Mouse (Mus musculus): ENCODE data around the gene Gm40193. TPM values are rescaled to one million over a fixed set of nuclear protein-coding genes. Genes with fewer than 3 reads are reported as not detected.

Gm40193 gene
- polyA plus RNA-seq, 1 experiment from 2014 or later = not detected

DNA sequence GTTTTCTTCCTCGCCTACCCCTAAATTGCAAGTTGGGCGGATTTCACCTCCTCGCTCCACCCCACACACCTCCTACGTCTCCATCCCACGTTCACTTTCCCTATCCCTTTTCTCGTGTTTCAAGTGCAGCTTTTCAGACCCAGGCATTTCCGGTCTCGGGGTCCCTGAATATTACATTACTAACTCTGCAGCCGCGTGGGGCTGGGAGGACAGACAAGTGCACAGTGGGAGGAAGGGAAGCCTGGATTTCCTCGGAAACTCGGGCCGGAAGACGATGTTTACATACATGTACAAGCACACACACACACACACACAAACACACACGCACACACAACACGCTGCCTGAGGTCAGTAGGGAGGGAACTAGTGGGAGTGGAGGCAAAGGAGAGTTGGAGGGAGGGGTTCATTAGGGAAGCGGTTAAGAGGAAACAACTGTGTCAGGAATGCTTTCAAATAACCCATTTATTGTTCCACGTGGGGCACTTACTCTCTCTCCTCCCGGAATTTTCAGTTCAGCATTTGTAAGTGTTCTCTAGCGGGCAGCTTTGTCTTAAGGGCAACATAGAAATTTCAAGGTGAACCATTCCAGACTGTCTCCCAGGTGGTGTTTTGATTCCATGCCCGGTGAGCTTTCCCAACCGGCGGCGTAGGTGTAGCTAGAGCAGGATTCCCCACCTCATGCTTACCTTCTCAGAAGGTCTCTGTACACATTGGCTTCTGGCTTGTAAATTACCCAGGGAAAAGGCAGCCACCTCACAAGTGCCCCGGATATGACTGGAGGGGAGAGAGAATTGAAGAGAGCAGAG lies 30.9 kb upstream of the Gm40193 start:
- Histone ChIP-seq H3K4me1 (peaks cover 39% of the 10 kb centered on the region), H3K27me3 (no peaks in the 10 kb centered on the region), H3K36me3 (no peaks in the 10 kb centered on the region), H3K9me3 (replicated peaks) (no peaks in the 10 kb centered on the region), H3K4me2 (replicated peaks) (peak overlapping the region; percentile 95), H3K9ac (peak overlapping the region; percentile 91), H3K27ac (peak overlapping the region; percentile 87), H3K4me3 (peak overlapping the region; percentile 84)
- 3% methylated on average over 25 of the region's 25 CpGs for WGBS
- ATAC-seq (ENCODE audit: low FRiP score) = no peak

GRCm38 (mm10) chr11:70562995-70563469 lies 30.3 kb upstream of the Gm40193 start:
- H3K4me2 ChIP-seq (replicated peaks) = peak overlapping the region; percentile 95
- H3K27ac ChIP-seq = peak overlapping the region; percentile 87
- no peak; the same call in 1 of the 2 replicates for ATAC-seq (ENCODE audit: low FRiP score)
- peak overlapping the region; percentile 84 for H3K4me3 ChIP-seq
- no peaks in the 10 kb centered on the region for H3K36me3 ChIP-seq
- H3K27me3 ChIP-seq = no peaks in the 10 kb centered on the region
- whole genome bisulfite sequencing = 0% methylated on average over 15 of the region's 31 CpGs
- H3K9me3 ChIP-seq (replicated peaks) = no peaks in the 10 kb centered on the region
- H3K4me1 ChIP-seq = peaks cover 39% of the 10 kb centered on the region
- peak overlapping the region; percentile 91 for H3K9ac ChIP-seq

- peak within 1 kb of the TSS; percentile 95 for H3K4me2 ChIP-seq (replicated peaks)
- peak within 1 kb of the TSS; percentile 84 for H3K4me3 ChIP-seq
- peaks cover 39% of the 10 kb centered on the region for H3K4me1 ChIP-seq
- H3K36me3 ChIP-seq = no peaks in the 10 kb centered on the region
- peak within 1 kb of the TSS; percentile 87 for H3K27ac ChIP-seq
- peak; percentile 95 for ATAC-seq (ENCODE audit: low FRiP score)
- WGBS = under 1% methylated on average over 55 of the region's 57 CpGs
- H3K9me3 ChIP-seq (replicated peaks) = no peaks in the 10 kb centered on the region
- H3K9ac ChIP-seq = peak within 1 kb of the TSS; percentile 91
- no peaks in the 10 kb centered on the region for H3K27me3 ChIP-seq
Measured at GRCm38 (mm10) chr11:70562287-70562994, 29.7 kb upstream of the Gm40193 start, which contains the start of gene Mink1. Gene Mink1 (plus strand): TSS chr11:70562881.

DNA sequence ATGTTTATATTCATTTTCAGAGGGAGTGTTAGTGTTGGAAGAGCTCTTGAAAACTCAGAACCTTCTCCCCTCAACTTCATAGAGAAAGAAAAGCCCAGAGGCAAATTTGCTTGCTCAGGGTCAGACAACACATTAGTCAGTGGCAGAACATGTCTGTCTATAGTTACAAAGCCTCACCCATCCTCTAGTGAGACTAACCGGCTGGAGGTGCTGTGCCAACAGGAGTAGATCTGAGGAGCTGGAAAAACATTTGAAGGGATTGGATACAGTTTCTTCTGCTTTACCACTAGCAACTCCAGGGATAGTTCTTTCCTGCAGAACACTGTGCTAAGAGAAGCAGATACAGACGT lies 29.2 kb upstream of the Gm40193 start:
- peak overlapping the region; percentile 91 for H3K9ac ChIP-seq
- 2% methylated on average over 2 of the region's 2 CpGs for WGBS

DNA sequence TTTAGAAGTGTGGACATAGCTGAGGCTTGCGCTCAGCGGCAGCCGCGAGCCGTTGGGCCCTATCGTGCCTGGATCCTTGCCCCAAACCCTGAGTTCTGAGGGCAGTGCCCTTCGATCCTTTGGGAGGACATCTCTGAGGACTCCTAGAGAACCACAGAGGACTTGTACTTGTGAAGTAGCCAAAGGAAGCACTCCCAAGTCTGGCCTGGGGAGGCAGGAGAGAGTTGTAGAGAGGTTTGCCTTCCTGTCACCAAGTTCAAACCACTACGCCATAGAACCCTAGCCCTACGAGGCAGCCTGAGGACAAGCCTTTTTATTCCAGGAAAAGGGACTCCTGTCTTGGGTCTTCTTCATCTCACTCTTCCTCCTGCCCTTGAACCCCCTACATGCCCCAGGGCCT lies 24.8 kb upstream of the Gm40193 start:
- Histone ChIP-seq H3K36me3 (no peaks in the 10 kb centered on the region), H3K4me1 (peaks cover 14% of the 10 kb centered on the region), H3K9me3 (replicated peaks) (no peaks in the 10 kb centered on the region), H3K9ac (no peak overlapping the region), H3K27me3 (peaks cover 11% of the 10 kb centered on the region), H3K4me2 (replicated peaks) (no peak overlapping the region), H3K27ac (no peak overlapping the region), H3K4me3 (no peak overlapping the region)
- 90% methylated on average over 9 of the region's 9 CpGs for WGBS
- no peak for ATAC-seq (ENCODE audit: low FRiP score)

More for the DNA sequence above, 29.2 kb upstream of the Gm40193 start:
- Histone ChIP-seq H3K9me3 (replicated peaks) (no peaks in the 10 kb centered on the region), H3K36me3 (no peaks in the 10 kb centered on the region), H3K4me1 (peaks cover 37% of the 10 kb centered on the region), H3K4me3 (peak overlapping the region; percentile 84), H3K27me3 (no peaks in the 10 kb centered on the region), H3K27ac (peak overlapping the region; percentile 87), H3K4me2 (replicated peaks) (peak overlapping the region; percentile 95)
- ATAC-seq (ENCODE audit: low FRiP score) = no peak

- Histone ChIP-seq H3K4me1 (peaks cover 7% of the 10 kb centered on the region), H3K27me3 (peaks cover 12% of the 10 kb centered on the region), H3K9me3 (replicated peaks) (no peaks in the 10 kb centered on the region), H3K4me3 (no peak overlapping the region), H3K4me2 (replicated peaks) (no peak overlapping the region), H3K36me3 (no peaks in the 10 kb centered on the region), H3K27ac (no peak overlapping the region), H3K9ac (no peak overlapping the region)
- no peak for ATAC-seq (ENCODE audit: low FRiP score)
- 20% methylated on average over 7 of the region's 7 CpGs for WGBS
Measured at GRCm38 (mm10) chr11:70553940-70554339, 21.2 kb upstream of the Gm40193 start.

DNA sequence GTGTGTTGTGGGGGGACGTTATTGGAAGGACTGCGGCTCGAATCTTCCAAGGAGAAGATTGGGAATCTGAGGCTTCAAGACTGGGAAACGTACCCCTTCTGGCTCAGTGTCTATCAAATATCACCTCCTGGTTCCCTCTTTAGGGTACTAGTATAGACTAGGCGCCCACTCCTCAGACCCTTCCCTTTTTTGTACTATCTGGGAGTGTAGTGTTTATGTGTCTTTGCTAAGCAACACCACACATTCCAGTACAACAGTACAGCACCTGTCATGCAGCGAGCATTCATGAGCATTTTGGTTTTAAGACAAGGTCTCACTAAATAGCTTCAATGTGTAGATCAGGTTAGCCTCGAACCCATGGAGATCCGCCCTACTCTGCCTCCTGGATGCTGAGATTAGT lies 18.8 kb upstream of the Gm40193 start:
- H3K27me3 ChIP-seq = peaks cover 12% of the 10 kb centered on the region
- no peak overlapping the region for H3K9ac ChIP-seq
- no peaks in the 10 kb centered on the region for H3K9me3 ChIP-seq (replicated peaks)
- no peak overlapping the region for H3K4me2 ChIP-seq (replicated peaks)
- H3K4me1 ChIP-seq = peaks cover 7% of the 10 kb centered on the region
- no peak for ATAC-seq (ENCODE audit: low FRiP score)
- H3K4me3 ChIP-seq = no peak overlapping the region
- WGBS = 90% methylated on average over 8 of the region's 8 CpGs
- H3K27ac ChIP-seq = no peak overlapping the region
- H3K36me3 ChIP-seq = no peaks in the 10 kb centered on the region

DNA sequence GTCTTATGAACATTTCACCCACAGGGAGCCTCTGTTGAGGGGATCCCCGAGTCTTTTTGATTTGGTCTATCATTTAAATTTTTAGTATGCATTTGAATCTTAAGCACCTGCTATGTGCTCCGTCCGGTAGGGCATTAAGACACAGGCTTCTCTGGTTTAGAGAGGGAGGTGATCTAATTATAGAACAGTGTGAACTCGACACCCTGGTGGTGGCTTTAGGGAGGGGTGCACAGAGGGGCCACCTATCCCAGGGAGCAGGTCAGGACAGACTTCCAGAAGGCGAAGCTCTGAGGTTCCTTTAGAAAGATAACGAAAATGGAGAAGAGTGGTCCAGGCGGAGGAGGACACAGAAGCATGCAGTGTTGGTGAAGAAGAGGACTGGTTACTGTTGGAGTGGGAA lies 11.8 kb upstream of the Gm40193 start:
- ATAC-seq (ENCODE audit: low FRiP score) = no peak
- 71% methylated on average over 7 of the region's 7 CpGs for WGBS
- no peaks in the 10 kb centered on the region for H3K36me3 ChIP-seq
- H3K27me3 ChIP-seq = peaks cover 31% of the 10 kb centered on the region
- H3K9me3 ChIP-seq (replicated peaks) = no peaks in the 10 kb centered on the region
- no peak overlapping the region for H3K4me3 ChIP-seq
- H3K4me1 ChIP-seq = peaks cover 9% of the 10 kb centered on the region
- H3K4me2 ChIP-seq (replicated peaks) = no peak overlapping the region
- no peak overlapping the region for H3K27ac ChIP-seq
- H3K9ac ChIP-seq = no peak overlapping the region

- H3K4me2 ChIP-seq (replicated peaks) = no peak overlapping the region
- no peak for ATAC-seq (ENCODE audit: low FRiP score)
Measured at GRCm38 (mm10) chr11:70541415-70541814, 8.7 kb upstream of the Gm40193 start.

GRCm38 (mm10) chr11:70540928-70541327 lies 8.2 kb upstream of the Gm40193 start:
- WGBS = 90% methylated on average over 7 of the region's 7 CpGs
- Histone ChIP-seq H3K4me3 (0 out of 2 replicates have a peak overlapping the region, but pooled peaks have one; percentile 56), H3K9ac (no peak overlapping the region), H3K27me3 (peaks cover 39% of the 10 kb centered on the region), H3K27ac (no peak overlapping the region), H3K9me3 (replicated peaks) (no peaks in the 10 kb centered on the region), H3K4me2 (replicated peaks) (peak overlapping the region; percentile 86; the same call in 1 of the 2 replicates), H3K4me1 (peaks cover 9% of the 10 kb centered on the region), H3K36me3 (no peaks in the 10 kb centered on the region)
- ATAC-seq (ENCODE audit: low FRiP score) = no peak

More at GRCm38 (mm10) chr11:70541415-70541814, 8.7 kb upstream of the Gm40193 start:
- no peak overlapping the region for H3K27ac ChIP-seq
- peaks cover 9% of the 10 kb centered on the region for H3K4me1 ChIP-seq
- no peak overlapping the region for H3K9ac ChIP-seq
- no peak overlapping the region for H3K4me3 ChIP-seq
- H3K9me3 ChIP-seq (replicated peaks) = no peaks in the 10 kb centered on the region
- H3K27me3 ChIP-seq = peaks cover 39% of the 10 kb centered on the region
- 74% methylated on average over 5 of the region's 5 CpGs for WGBS
- H3K36me3 ChIP-seq = no peaks in the 10 kb centered on the region

GRCm38 (mm10) chr11:70539877-70540587 lies 7.3 kb upstream of the Gm40193 start, which contains the start of gene Pld2:
Gene Pld2 (plus strand): TSS chr11:70540064.
- Histone ChIP-seq H3K27ac (no peak within 1 kb of the TSS), H3K27me3 (peaks cover 39% of the 10 kb centered on the region), H3K4me1 (peaks cover 9% of the 10 kb centered on the region), H3K9ac (peak within 1 kb of the TSS; percentile 73), H3K9me3 (replicated peaks) (no peaks in the 10 kb centered on the region), H3K36me3 (no peaks in the 10 kb centered on the region), H3K4me2 (replicated peaks) (peak within 1 kb of the TSS; percentile 86), H3K4me3 (peak within 1 kb of the TSS; percentile 56)
- under 1% methylated on average over 50 of the region's 65 CpGs for WGBS
- peak; percentile 76 for ATAC-seq (ENCODE audit: low FRiP score)

DNA sequence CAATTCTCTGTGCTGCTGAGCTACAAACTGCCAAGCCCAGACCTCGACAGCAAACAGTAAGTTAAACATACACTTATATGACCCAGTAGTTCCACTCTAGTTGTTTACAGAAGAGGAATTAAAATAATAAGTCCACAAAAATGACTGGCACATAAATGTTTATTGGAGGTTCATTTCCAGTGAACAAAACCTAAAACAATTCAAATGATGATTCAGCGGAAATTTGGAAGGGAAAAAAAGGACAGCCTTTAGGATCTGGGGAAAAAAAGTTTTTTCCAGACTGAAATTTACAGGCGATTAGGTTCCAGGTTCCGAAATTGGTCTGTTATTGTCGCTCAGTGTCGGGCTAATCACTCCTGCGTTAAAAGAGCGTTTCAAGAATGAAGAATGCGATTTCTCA lies 6.7 kb upstream of the Gm40193 start:
- H3K4me1 ChIP-seq = peaks cover 9% of the 10 kb centered on the region
- WGBS = 24% methylated on average over 9 of the region's 9 CpGs
- H3K4me3 ChIP-seq = peak overlapping the region; percentile 56
- H3K36me3 ChIP-seq = no peaks in the 10 kb centered on the region
- H3K9ac ChIP-seq = peak overlapping the region; percentile 73
- H3K9me3 ChIP-seq (replicated peaks) = no peaks in the 10 kb centered on the region
- peak overlapping the region; percentile 86 for H3K4me2 ChIP-seq (replicated peaks)
- no peak for ATAC-seq (ENCODE audit: low FRiP score)
- H3K27me3 ChIP-seq = peaks cover 39% of the 10 kb centered on the region
- no peak overlapping the region for H3K27ac ChIP-seq
